Mouse (Mus musculus) midbrain, embryonic 16.5 days (tissue): ENCODE data around the gene Poln. TPM values are rescaled to one million over a fixed set of nuclear protein-coding genes. Genes with fewer than 3 reads are reported as not detected.

ENCODE experiments used
- ATAC-seq: fragments of 200-750 bp; cut with Nextera tagmentation; 2 replicates; pipeline ENCODE4 v1.8.0; 2017; ENCODE audit warnings: moderate TSS enrichment
- H3K27ac ChIP-seq: fragments of 300-500 bp; sonication (generic); 2 replicates; pipeline ENCODE4 v1.5.1; 2014; ENCODE audit warnings: mild to moderate bottlenecking, low read length, mixed read lengths
- H3K27me3 ChIP-seq: fragments of 300-500 bp; sonication (generic); 2 replicates; pipeline ENCODE4 v1.6.1; 2014; ENCODE audit warnings: low read depth, low read length, mixed read lengths; ENCODE audit not compliant: control insufficient read depth, insufficient read depth
- H3K36me3 ChIP-seq: fragments of 300-500 bp; sonication (generic); 2 replicates; pipeline ENCODE4 v1.6.1; 2014; ENCODE audit warnings: mild to moderate bottlenecking, low read length, moderate library complexity, mixed read lengths; ENCODE audit not compliant: control insufficient read depth, insufficient read depth
- H3K4me1 ChIP-seq: fragments of 300-500 bp; sonication (generic); 2 replicates; pipeline ENCODE4 v1.6.1; 2014; ENCODE audit warnings: mild to moderate bottlenecking, low read length, mixed read lengths; ENCODE audit not compliant: control insufficient read depth, insufficient read depth
- H3K4me2 ChIP-seq: fragments of 300-500 bp; sonication (generic); 2 replicates; pipeline ENCODE4 v1.6.1; 2014; ENCODE audit warnings: mild to moderate bottlenecking, low read length, mixed read lengths
- H3K4me3 ChIP-seq: fragments of 300-500 bp; sonication (generic); 2 replicates; pipeline ENCODE4 v1.5.1; 2014; ENCODE audit warnings: low read depth, mild to moderate bottlenecking, low read length, moderate library complexity, mixed read lengths
- H3K9ac ChIP-seq: fragments of 300-500 bp; sonication (generic); 2 replicates; pipeline ENCODE4 v1.6.1; 2014; ENCODE audit warnings: low read depth, low read length, mixed read lengths
- H3K9me3 ChIP-seq: fragments of 300-500 bp; sonication (generic); replicated peaks from 2 replicates; pipeline ENCODE4 v1.6.1; 2014; ENCODE audit warnings: mild to moderate bottlenecking, low read length, mixed read lengths; ENCODE audit not compliant: control insufficient read depth, poor library complexity, severe bottlenecking
- WGBS: fragments of 180-500 bp; shearing (Covaris S2); extraction: QIAGEN DNeasy Blood & Tissue Kit; methylation state at CpG from one replicate; pipeline ENCODE4 v1.1.7; 2014; 5-methylcytosine and 5-hydroxymethylcytosine counted together
- polyA plus RNA-seq: library from polyadenylated mRNA; unstranded; fragments of >200 nt; fragmentation: Nextera tagmentation; extraction: Ambion mirVana; gene quantifications from 2 replicates; pipeline ENCODE4 v1.2.1, GENCODE M21; 2015

The Poln gene
- polyA plus RNA-seq, 1 experiment from 2014 or later: 0.18 TPM

DNA sequence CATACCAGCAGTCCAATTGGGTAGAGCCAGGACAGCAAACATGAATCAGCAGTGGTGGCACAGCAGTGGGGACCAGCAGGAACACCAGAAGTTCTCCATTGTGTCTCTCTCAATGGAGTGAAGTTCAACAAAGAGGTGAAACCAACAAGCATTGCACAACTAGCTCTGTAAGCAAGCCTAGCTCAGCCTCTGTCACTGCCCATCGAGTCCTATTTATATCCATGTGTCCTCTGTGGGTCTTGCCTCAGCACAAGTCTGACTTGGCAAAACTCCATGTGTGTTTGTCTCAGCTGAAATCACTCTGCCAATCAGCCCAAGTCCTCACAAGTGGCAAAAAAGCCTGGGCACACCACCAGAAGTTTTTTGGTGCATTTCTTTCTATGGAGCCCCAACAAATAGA, 63.6 kb downstream of the Poln start:
- H3K36me3 ChIP-seq: no peaks in the 10 kb centered on the region
- WGBS: 60% methylated on average over 1 of the region's 1 CpGs

DNA sequence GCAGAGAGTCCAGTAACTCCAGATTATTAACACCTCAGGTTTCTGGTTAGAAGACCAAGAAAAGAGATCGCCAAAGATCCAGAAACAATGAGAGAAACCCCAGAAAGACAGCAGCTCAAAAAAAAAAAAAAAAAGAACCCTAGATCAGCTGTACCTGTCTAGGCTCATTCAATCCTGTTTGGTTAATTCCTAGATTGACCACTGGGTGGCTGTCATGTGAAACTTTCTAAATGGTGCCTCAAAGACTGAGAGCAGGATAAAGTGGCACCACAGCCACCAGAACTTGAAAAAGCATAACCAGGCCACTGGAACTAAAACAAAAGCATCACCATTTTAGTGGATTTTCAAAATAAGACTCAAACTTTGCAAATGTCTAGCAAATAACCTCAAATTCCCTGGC, 71.9 kb downstream of the Poln start:
- no peak overlapping the region for H3K4me3 ChIP-seq

More for the DNA sequence above, 63.6 kb downstream of the Poln start:
- Histone ChIP-seq H3K9me3 (no peaks in the 10 kb centered on the region), H3K4me3 (no peak overlapping the region), H3K27ac (no peak overlapping the region), H3K27me3 (no peaks in the 10 kb centered on the region), H3K9ac (no peak overlapping the region), H3K4me1 (no peaks in the 10 kb centered on the region), H3K4me2 (no peak overlapping the region)
- no peak for ATAC-seq

DNA sequence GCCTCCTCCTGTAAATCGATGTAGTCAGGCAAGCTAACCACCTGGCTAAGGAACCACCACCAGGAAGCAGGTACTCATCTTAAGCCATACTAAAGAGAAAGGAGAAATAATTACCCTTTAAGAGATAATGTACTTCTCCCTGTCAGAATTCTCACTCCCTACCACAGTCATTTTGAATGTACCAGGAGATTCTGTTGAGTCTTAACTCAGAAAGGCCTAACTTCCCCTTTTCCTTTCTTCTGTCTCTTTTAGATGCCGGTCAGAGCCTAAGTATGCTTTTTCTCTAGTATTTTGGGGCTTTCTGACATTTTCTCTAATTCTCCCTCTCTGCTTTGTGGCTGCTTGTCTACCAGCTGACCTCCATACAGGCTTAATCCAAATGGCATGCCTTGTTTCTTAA, 76.2 kb downstream of the Poln start:
- no peak overlapping the region for H3K27ac ChIP-seq
- H3K36me3 ChIP-seq: no peaks in the 10 kb centered on the region
- H3K9ac ChIP-seq: no peak overlapping the region
- no peaks in the 10 kb centered on the region for H3K27me3 ChIP-seq
- ATAC-seq: no peak
- H3K4me3 ChIP-seq: no peak overlapping the region
- WGBS: 87% methylated on average over 2 of the region's 2 CpGs
- H3K9me3 ChIP-seq: no peaks in the 10 kb centered on the region
- H3K4me2 ChIP-seq: no peak overlapping the region
- H3K4me1 ChIP-seq: no peaks in the 10 kb centered on the region

More for the DNA sequence above, 71.9 kb downstream of the Poln start:
- no peak for ATAC-seq
- Histone ChIP-seq H3K36me3 (no peaks in the 10 kb centered on the region), H3K4me2 (no peak overlapping the region), H3K9me3 (no peaks in the 10 kb centered on the region), H3K4me1 (no peaks in the 10 kb centered on the region), H3K27me3 (no peaks in the 10 kb centered on the region), H3K9ac (no peak overlapping the region), H3K27ac (no peak overlapping the region)
- WGBS: 16% methylated on average over 1 of the region's 1 CpGs

DNA sequence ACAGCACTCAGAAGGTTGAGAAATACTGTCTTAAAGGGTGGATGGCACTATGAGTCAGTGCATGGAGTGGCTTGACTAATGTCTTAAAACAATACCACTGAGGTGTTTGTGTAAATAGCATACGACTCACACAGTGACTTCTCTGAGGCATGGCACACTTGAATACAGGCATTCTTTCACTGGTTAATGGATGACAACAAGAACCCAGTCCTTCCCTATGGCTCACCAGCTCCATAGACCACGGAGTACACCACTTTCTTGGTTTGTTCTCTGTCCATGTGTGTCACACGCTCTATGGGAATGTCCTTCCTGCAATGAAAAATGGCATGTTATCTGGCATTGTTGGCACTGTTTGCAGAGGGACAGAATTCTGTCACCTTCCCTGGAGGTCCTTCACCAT, 136.7 kb downstream of the Poln start:
- 75% methylated on average over 3 of the region's 3 CpGs for WGBS
- no peaks in the 10 kb centered on the region for H3K4me1 ChIP-seq

GRCm38 (mm10) chr5:34031022-34031421, 138.2 kb downstream of the Poln start:
- Histone ChIP-seq H3K27me3 (no peaks in the 10 kb centered on the region), H3K9ac (no peak overlapping the region), H3K4me1 (no peaks in the 10 kb centered on the region), H3K9me3 (no peaks in the 10 kb centered on the region), H3K27ac (no peak overlapping the region), H3K36me3 (no peaks in the 10 kb centered on the region), H3K4me2 (no peak overlapping the region), H3K4me3 (no peak overlapping the region)
- ATAC-seq: no peak
- WGBS: 65% methylated on average over 6 of the region's 6 CpGs

More for the DNA sequence above, 136.7 kb downstream of the Poln start:
- Histone ChIP-seq H3K9me3 (no peaks in the 10 kb centered on the region), H3K36me3 (no peaks in the 10 kb centered on the region), H3K4me3 (no peak overlapping the region), H3K9ac (no peak overlapping the region), H3K4me2 (no peak overlapping the region), H3K27me3 (no peaks in the 10 kb centered on the region), H3K27ac (no peak overlapping the region)
- ATAC-seq: no peak

GRCm38 (mm10) chr5:34030101-34030500, 139.1 kb downstream of the Poln start:
- Histone ChIP-seq H3K4me2 (no peak overlapping the region), H3K36me3 (no peaks in the 10 kb centered on the region), H3K4me1 (no peaks in the 10 kb centered on the region), H3K9me3 (no peaks in the 10 kb centered on the region), H3K27ac (no peak overlapping the region), H3K27me3 (no peaks in the 10 kb centered on the region), H3K9ac (no peak overlapping the region), H3K4me3 (no peak overlapping the region)
- ATAC-seq: no peak
- WGBS: 58% methylated on average over 4 of the region's 4 CpGs

- no peaks in the 10 kb centered on the region for H3K27me3 ChIP-seq
- WGBS: 84% methylated on average over 4 of the region's 4 CpGs
- H3K4me1 ChIP-seq: no peaks in the 10 kb centered on the region
- H3K27ac ChIP-seq: no peak overlapping the region
- no peaks in the 10 kb centered on the region for H3K36me3 ChIP-seq
- no peaks in the 10 kb centered on the region for H3K9me3 ChIP-seq
- no peak overlapping the region for H3K4me2 ChIP-seq
- no peak overlapping the region for H3K9ac ChIP-seq
- H3K4me3 ChIP-seq: no peak overlapping the region
- no peak for ATAC-seq
These were observed 150.3 kb downstream of the Poln start for GRCm38 (mm10) chr5:34018968-34019367.

DNA sequence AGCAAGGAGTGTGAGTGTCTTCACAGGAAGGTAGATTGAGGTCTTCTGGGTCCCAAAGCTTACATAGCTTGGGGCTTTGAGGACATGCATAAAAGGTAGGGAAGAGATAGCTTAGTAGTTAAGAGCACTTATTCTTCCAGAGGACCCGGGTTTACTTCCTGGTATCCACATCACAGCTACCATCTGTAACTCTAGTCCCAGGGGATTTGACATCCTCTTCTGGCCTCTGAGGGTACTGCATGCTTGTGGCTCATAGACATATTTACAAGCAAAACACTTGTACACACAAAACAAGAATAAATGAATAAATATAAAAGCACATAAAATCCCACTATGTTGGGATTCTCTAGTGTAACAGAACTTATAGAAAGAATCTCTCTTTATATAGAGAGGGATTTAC, 154.6 kb downstream of the Poln start:
- no peak for ATAC-seq
- Histone ChIP-seq H3K27me3 (no peaks in the 10 kb centered on the region), H3K4me2 (no peak overlapping the region), H3K4me3 (no peak overlapping the region), H3K4me1 (no peaks in the 10 kb centered on the region), H3K9ac (no peak overlapping the region), H3K36me3 (no peaks in the 10 kb centered on the region), H3K27ac (no peak overlapping the region), H3K9me3 (no peaks in the 10 kb centered on the region)
- WGBS: 56% methylated on average over 1 of the region's 1 CpGs

- no peak overlapping the region for H3K9ac ChIP-seq
- no peaks in the 10 kb centered on the region for H3K27me3 ChIP-seq
- ATAC-seq: no peak
- H3K27ac ChIP-seq: no peak overlapping the region
- no peaks in the 10 kb centered on the region for H3K9me3 ChIP-seq
- H3K4me2 ChIP-seq: no peak overlapping the region
- H3K36me3 ChIP-seq: peaks cover 4% of the 10 kb centered on the region; the same call in 1 of the 2 replicates
- H3K4me1 ChIP-seq: no peaks in the 10 kb centered on the region
- 87% methylated on average over 4 of the region's 4 CpGs for WGBS
- H3K4me3 ChIP-seq: no peak overlapping the region
These were observed 161.8 kb downstream of the Poln start for GRCm38 (mm10) chr5:34007392-34007941.
